Mouse (Mus musculus) central nervous system, embryonic 11.5 days (tissue): ENCODE results near the gene Fzd2. TPM values are rescaled to one million over a fixed set of nuclear protein-coding genes. Genes with fewer than 3 reads are reported as not detected.

Source experiments
- polyA plus RNA-seq: library from polyadenylated mRNA; depleted of rRNA; stranded (reverse); fragments of >200 nt; gene quantifications from 2 replicates; pipeline ENCODE4 v1.2.3, GENCODE M21; 2012; rRNA removed

The Fzd2 gene
- polyA plus RNA-seq, result 53.2 and 101 TPM in 2 replicates

DNA sequence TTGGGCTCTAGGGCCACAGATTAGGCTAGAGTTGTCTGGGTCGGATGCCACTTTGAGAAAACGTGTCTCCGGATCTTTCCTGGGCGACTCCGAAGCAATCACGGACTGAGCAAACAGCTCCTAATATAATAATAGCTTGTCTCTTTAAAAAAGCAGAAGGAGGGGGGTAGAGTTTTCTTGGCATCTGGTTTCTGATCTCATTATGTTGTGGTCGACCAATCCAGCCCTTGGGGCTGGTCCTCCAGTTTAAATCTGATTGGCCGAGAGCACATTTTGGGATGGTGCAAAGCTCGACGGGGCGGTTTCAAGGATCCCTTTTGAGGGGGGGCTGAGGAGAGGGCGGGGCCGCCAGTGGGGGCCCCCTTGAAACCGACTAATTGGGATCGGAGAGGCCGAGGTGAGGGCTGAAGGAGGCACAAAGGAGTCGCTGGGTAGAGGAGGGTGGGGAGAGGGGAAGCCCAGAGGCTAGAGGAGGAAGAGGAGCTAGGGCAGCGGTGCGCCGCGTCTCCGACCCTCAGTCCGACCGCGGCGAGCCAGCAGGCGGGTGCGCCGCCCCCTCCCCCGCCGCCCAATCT lies at the start of gene Fzd2:
TSS of gene Fzd2 (plus strand) at position 387 of the 575 bp plus-strand sequence.

DNA sequence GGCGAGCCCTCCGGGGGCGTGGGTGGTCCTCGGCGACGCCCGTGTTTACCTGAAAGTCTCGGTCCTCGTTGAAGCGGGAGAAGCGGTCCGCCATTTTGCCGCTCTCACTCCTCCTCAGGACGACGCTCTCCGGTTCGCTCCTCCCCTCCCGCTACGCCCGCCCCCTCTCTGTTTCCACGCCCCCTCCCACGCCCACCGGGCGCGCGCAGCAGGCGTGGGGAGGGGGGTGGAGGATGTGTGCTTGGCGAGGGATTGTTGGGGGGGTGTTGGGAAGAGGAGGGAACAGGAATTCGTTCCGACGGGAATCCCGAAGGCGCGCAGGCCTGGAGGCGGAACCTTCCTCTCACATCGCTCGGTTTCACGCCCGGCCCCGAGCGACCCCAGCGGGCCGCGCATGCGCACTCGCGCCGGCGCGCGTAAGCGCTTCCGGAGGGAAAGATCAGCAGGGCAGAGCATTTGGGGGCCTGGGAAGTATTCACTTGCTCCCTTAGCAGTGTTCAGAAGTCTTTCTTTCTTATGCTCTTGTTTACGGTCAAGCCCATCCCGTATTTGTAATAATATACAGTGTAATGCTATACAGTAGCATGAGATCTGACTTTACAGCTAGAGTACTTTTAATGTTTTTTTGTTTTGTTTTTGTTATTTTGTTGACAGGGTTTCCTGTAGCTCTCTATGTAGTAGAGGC lies 48.0 kb upstream of the Fzd2 start, which contains the start of gene Gpatch8:
TSS of gene Gpatch8 (minus strand) at position 362 of the 685 bp plus-strand sequence.

DNA sequence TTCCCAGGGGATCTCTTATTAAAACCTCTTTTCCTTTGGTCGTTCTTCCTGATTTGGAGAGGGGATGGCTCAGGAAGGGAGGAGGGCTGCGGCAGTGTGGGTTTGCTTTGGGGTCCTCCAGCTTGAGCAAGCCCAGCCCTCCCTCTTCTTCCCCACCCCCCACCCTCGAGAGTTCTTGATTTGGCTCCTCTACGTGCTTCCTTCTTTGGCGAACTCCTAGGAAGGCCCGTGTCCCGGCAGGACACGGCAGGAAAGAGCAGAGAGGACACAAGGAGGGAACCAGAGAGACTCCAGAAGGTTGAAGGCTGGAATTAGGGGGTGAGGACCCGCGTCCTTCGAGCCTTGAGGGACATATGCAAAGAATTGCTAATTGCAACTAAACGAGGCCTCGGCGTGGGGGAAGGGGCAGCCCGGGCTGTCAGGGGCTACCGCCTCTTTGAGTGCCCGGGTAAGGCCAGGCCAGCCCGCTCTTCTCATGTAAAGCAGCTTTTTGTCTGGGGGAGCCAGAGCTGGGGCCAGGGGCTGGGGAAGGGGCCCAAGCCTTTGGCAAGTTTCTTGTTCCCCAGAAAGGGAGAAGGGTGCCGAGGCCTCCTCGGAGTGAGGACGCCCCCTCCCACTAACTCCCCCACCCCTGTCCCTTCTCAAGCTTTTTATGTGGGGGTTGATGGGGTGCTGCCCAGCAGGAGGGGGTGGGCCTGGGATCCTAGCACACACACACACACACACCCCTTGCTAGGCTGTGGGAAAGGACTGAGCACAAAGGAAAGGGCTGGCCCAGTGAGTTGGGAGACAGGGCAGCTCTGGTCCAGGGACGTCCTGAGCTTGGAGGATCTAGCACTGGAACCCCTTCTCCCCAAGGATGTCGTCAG lies 24.8 kb upstream of the Fzd2 start, which contains the start of gene Gm11627:
TSS of gene Gm11627 (minus strand) at position 297 of the 869 bp plus-strand sequence.

Other genes with a start within 250 kb of the Fzd2 start
- gene Slc4a1, start 238.2 kb upstream of the Fzd2 start, polyA plus RNA-seq, result 31.2 and 52.6 TPM in 2 replicates
- 89.0 and 259 TPM in 2 replicates for gene Rundc3a, start 211.0 kb upstream of the Fzd2 start, polyA plus RNA-seq
- 99.5 and 102 TPM in 2 replicates for gene Slc25a39, start 196.4 kb upstream of the Fzd2 start, polyA plus RNA-seq
- 43.8 and 51.9 TPM in 2 replicates for gene Grn, start 174.1 kb upstream of the Fzd2 start, polyA plus RNA-seq
- gene Fam171a2, start 156.7 kb upstream of the Fzd2 start, polyA plus RNA-seq, result 58.6 and 63.7 TPM in 2 replicates
- 12.7 and 21.3 TPM in 2 replicates for gene Itga2b, start 134.3 kb upstream of the Fzd2 start, polyA plus RNA-seq
- 36.2 and 47.7 TPM in 2 replicates for gene Gpatch8, start 48.0 kb upstream of the Fzd2 start, polyA plus RNA-seq
- gene Gm11627, start 24.9 kb upstream of the Fzd2 start, polyA plus RNA-seq, result 5.9 and 6.0 TPM in 2 replicates
- 0.22 and 0.56 TPM in 2 replicates for gene Meioc, start 59.3 kb downstream of the Fzd2 start, polyA plus RNA-seq
- 33.8 and 39.1 TPM in 2 replicates for gene Ccdc43, start 93.4 kb downstream of the Fzd2 start, polyA plus RNA-seq
- gene Adam11, start 157.0 kb downstream of the Fzd2 start, polyA plus RNA-seq, result 20.9 and 31.1 TPM in 2 replicates
- 116 and 119 TPM in 2 replicates for gene Gjc1, start 215.3 kb downstream of the Fzd2 start, polyA plus RNA-seq
- not detected in 2 replicates for gene Higd1b, start 231.5 kb downstream of the Fzd2 start, polyA plus RNA-seq